Mouse (Mus musculus) forelimb bud, embryonic 11.5 days (tissue): Measurements from ENCODE around the gene Morn3.

ENCODE experiments used
- DNase-seq: peaks from one replicate; pipeline ENCODE4 v3.0.0-alpha.2; 2012; ENCODE audit warnings: low read depth, low spot score

Morn3 gene

DNA sequence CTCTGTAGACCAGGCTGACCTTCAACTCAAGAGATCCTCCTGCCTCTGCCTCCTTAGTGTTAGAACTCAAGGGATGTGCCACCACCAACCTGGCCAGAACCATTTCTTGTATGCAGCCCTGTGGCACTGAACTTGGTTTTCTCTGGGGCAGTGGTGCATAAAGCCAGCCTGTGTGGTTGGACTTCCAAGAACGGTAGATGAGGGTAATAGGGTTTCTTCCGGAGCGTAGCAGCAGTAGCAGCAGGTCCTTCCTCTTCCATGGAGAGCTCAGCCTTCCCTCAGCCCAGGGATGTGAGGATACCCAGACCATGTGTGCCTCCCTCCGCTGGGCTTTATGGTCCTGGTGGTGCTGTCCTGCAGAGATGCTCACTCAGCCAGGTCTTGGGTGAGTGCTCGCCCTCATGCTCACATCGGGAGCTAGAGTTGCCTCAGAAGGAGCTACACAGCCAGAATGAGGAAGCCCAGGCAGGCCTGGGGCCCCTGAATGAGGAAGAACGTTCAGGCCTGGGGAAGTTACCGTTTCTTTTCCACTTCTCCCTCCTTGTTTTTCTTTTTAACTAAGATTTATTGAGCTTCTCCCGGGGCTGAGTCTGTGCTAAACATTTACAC lies 21.7 kb downstream of the Morn3 start:
- no peak for DNase-seq

DNA sequence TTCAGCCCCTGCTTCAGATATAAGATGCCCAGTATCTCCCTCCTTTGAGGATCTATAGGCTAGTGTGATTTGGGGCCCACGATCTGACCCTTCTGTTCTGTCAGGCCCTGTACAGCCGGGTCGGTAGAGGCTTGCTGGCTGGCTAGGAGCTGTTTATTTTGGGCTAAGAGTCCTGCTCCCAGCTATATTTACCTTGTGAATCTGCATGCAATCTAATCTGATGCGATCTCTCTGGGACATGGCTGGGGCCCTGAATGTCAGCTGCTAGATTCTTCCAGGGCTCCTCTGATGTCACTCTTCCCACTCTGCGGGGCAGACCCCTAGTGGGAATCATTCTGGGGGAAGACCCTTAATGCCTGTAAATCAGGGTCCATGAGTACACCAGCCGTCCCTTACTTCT lies 22.5 kb downstream of the Morn3 start:
- no peak for DNase-seq

DNA sequence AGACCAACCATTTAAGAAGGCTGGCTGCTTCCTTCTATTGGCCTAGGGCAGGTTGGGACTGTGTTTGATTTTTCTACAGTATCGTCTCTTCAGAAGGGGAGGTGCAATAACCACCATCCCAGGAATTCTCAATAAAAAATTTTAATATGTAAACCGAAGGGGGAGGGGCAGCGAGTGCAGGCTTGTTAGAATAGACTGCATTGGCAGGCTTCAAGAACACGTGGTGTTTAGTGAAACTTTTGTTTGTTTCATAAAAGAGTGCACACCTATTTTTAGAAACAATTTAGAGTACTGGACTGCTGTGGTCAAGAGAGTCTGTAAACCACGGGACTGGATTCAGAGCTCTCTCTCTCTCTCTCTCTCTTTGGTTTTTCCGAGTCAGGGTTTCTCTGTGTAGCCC lies 23.8 kb downstream of the Morn3 start:
- no peak for DNase-seq

DNA sequence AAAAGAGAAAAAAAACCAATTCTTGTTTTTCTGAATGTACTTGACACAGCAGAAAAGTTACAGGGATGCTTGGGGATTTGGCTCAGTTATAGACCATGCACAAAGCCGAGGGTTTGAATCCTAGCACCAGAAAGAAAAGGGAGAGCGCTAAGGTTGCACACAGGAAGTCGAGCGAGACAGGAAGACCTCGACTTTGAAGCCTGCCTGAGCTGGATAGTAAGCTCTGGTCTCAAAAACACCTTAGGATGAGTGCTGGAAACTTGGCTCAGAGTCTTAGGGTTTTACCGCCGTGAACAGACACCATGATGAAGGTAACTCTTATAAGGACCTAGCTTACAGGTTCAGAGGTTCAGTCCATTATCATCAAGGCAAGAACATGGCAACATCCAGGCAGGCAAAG lies 25.4 kb downstream of the Morn3 start:
- no peak for DNase-seq

DNA sequence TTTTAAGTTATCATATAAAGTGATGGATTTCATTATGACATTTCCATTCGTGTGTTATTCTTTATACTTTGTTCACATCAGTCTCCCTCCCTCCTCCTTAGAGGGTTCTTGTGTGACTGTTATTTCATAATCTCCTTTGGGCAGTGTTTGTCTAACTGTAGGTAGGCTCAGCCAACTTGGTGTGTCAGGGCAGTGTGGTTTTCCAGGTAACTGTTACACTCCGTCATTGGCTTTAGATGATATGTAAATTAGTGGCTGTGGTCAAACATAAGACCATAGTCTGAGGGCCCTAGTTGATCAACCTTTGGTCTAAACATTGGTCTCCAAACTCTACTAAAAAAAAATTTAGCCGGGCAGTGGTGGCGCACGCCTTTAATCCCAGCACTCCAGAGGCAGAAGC lies 26.4 kb downstream of the Morn3 start:
- no peak for DNase-seq

DNA sequence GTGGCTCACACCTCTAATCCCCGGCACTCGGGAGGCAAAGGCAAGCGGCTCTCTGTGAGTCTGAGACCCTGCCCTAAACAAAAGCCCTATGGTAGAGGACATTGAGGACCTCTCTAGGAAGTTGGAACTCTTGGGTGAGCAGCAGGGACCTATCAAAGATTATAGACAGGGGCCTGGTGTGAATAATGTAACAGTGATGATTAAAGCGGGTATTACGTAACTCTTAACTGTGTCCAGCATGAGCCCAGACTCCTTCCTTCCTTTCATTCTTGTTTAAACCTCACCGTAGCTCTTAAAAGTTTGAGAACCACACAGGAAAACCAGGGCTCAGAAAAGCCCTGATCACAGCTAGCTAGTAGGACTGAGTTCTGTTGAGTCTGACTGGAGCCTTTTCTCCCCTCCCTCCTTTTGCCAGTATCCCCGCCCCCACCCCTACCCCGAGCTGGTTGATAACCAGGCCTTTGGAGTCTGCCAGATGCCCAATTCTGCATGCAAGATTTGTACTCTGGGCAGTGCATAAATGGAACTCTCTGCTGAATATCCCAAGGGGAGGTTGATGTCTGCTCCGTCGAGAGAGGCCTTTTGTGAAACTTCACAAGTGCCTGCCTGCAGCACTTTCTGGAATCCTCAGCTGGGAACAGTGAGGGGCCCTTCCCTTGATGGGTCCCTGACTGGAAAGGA lies 27.3 kb downstream of the Morn3 start:
- no peak for DNase-seq

DNA sequence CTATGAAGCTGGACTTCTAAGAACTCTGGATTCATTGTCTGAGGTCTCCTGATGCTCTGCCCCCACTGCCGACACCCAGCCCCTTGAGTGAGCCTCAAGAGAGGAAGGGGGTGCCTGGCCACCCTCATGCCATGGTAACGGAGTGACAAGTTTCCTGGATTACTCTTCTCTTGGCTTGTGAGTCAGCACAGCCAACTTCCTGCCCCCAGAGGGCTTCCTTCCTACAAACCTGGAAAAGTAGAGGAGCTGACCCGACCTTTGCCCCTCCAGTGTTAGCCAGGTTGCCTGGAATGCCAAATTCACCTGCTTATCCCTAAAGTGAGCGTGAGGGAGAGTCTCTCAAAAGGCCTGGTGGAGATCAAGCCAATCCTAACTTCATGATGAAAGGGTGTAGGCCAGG lies 29.3 kb downstream of the Morn3 start:
- DNase-seq, result no peak

DNA sequence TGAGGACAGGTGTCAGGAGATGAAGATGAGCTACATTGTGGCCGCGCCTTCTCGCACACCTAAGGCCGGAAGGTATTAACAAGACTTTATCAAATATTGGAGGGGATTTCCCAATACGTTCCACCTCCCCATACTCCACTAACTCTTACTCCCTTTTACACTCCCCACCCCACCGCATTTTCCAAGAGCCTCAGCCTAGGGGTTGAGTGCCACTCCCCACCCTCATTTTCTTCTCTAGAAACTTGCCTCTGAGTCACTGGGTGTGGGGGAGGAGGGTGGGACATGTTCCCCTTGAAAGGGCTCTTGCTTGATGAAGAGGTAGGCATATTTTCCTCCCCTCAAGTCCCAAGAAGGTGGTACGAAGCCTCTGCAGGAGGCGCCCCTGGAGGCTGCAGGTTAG lies 30.9 kb downstream of the Morn3 start:
- no peak for DNase-seq

DNA sequence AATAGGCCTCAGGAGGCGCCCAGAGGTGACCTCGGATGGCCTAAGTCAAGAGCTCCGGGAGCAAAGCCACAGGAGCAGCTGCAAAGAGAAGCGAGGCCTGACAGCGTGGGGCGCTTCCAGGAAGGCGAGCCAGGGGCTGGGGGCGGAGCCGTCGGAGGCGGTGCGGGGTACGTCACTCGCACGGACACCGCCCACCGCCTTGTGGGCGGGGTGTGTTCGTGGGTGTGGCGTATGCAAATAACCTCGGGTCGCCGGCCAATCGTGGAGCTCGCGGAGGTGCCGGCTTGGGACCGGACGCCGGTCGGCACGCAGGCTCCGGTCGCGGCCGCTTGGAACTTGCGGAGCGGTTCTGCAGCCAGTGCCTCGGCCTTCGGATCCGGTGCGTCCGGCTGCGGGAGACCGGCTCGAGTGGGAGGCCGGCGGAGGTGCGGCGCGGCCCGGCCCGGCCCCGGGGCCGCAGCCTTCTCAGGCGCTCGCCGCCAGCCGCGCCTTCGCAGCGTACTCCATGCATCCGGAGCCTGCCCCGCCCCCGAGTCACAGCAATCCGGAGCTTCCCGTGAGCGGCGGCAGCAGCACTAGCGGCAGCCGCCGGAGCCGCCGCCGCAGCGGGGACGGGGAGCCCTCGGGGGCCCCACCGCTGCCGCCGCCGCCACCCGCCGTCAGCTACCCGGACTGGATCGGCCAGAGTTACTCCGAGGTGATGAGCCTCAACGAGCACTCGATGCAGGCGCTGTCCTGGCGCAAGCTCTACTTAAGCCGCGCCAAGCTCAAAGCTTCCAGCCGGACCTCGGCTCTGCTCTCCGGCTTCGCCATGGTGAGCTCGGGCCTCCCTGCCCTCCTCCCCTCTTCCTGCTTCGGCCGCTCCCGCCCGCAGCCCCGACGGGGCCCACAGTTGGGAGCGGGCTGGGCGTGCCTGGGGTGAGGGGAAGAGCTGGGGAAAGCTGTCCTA lies 31.8 kb downstream of the Morn3 start, which contains the start of gene Orai1:
Gene Orai1, plus strand, starts transcription at position 322 of the 949 bp plus-strand sequence.
- peak; percentile 97 for DNase-seq

DNA sequence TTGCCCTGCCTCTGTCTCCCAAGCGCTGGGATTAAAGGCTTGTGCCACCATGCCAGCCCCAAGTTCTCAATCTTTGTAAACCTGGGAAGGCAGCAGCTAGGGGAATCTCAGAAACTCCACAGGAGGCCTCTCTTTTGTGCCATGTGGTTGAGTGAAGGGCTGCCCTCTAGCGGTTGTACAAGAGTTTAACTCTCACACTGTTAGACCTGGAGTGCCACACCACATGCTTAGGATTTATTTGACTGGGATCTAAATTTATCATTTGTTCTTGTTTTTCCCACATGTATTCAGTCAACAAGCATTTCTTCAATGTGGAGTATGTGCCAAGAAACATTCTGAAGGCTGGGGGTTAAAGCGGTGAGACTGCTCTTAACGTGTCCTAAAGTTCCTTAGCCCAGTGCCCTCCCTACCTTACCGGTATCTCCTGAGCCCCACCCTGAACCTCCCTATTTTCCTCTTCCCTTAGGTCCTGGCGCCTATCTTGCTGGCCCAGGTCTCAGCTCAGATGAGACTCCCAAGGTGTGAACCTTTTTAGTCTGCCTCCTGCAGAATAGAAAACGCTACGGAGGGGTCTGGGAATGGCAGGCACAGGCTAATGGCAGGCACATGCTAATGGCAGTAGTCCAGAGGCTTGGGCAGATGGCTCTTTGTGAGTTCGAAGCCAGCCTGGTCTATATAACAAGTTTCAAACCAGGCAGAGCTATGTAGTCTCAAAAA lies 33.1 kb downstream of the Morn3 start:
- peak; percentile 81 for DNase-seq

DNA sequence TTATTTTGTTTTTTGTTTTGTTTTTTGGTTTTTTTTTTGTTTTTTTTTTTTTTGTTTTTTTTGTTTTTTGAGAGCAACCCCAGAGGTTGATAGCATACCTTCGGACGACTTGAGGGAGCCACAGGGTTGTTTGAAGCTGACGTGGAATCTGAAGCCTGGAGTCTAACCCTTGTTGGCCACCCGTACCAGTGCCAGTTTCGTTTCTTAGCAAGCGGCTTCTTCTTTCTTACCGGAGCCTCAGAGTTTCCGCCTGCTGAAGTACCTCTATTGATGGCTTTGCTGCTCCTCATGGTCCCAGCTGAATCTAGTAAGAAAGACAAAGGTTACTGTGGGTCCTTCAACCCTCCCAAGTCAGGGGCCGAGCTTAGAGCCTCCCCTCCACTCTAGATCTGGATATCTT lies 35.1 kb downstream of the Morn3 start:
- no peak for DNase-seq

DNA sequence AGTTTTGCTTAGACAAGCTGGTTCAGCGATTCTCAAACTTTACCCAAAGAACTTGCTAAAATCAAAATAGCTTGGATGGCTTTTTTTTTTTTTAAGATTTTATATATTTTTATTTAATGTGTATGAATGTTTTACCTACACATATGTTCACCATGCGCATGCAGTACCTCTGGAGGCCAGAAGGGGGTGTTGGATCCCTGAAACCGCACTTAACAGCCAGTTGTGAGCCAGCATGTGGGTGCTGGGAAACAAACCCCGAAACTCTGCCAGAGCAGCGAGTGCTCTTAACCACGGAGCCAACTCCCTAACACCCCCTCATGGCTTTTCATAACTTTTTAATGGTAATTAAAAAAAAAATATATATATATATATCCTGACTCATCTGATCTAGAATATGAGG lies 36.0 kb downstream of the Morn3 start:
- no peak for DNase-seq

DNA sequence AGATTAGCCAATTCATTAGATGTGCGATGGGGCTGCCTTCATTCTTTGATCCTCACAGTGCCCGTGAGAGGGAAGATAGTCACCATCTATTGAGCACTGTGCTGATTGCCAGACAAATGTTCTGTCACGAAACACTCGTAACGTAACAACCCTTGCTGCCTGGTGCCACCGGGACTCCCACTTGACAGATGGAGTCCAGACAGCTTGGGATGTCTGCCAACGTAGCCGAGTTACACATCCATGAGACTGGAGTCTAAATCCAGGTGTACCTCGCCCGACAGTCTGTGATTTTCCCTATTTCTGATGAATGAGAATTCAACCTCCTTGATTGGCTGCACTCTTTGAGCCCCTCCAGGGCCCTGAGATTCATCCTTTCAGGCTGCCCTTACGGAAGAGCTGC lies 36.9 kb downstream of the Morn3 start:
- DNase-seq, result no peak

DNA sequence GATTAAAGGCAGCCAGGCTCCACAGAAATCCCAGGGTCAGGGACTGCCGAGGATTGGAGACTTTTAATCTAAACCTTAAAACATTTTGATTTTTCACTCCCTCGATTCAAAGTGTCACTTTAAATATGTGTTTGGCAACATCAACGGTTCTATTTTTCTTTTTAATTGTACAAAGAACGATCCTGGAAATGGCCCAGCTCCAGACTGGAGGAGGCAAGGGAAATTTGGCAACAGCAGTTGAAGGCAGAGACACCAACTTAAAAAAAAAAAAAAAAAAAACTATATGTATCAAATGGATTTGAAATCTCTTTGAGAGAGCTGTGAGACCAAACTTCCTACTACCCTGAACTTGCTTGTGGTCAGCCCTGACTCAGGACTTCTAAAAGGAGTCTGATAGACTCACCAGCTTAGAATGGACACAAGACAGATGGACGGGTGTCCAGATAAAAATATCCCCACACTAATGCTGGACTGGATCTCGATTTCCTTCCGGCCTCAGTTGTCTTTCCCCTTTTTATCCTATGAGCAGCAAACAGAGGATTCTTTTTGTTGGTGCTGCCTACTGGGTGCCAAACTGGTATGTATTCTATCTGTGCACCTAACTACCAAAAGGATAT lies 37.8 kb downstream of the Morn3 start:
- DNase-seq, result no peak

DNA sequence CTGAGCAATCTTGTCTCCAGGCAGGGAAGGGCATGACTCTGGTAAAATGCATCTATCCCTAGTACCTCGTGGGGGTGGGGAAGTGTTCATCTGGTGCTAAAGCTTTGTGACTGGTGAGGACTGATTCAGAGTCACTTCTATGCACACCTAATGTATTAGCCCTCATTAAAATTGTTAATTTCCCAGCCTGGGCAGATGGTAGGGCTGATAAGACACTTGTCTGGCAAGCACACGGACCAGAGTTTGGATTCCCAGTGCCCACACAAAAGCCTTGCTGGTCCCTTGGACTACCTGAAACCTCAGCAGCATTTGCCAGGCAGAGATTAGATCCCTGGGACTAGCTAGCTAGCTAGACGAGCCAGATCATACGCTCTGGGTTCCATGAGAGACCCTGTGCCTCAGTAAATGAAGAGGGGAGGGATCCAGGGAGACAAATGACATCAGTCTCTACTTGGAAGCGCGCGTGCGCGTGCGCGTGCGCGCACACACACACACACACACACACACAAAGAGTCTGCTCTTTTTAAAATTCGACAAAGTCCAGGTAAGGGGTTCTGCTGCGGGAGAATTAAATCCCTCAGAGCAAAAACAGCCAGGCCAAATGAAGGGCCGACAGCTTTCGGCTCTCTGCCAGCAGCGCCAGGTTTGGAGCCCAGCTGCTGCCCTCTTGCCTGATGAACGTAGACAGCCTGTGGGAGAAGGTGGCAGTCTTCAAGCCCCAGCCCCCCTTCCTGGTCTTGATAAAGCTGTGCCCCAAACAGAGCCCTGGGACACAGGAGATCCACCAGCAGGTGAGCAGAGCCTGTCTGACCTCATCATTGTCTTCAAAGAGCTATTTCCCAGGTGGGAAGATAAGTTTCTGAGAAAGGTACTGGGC lies 40.9 kb downstream of the Morn3 start:
- DNase-seq, result no peak

DNA sequence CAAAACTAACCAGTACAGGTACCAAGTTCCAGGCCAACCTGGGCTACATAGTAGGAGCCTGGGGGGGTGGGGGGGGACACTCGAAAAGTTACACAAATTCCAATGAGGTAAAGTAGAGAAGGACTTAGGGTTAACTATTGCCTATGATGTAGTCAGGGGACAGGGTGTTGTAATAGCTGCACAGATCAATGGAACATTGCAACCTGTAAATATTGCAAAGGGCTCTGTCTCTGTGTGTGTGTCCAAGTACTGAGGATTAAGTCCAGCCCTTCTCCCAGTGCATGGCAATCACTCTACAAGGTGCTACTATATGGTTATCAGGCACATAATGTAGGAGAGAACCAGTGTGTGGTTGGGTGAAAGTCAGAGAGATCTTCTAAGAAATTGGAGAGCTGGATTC lies 45.9 kb downstream of the Morn3 start:
- no peak for DNase-seq

DNA sequence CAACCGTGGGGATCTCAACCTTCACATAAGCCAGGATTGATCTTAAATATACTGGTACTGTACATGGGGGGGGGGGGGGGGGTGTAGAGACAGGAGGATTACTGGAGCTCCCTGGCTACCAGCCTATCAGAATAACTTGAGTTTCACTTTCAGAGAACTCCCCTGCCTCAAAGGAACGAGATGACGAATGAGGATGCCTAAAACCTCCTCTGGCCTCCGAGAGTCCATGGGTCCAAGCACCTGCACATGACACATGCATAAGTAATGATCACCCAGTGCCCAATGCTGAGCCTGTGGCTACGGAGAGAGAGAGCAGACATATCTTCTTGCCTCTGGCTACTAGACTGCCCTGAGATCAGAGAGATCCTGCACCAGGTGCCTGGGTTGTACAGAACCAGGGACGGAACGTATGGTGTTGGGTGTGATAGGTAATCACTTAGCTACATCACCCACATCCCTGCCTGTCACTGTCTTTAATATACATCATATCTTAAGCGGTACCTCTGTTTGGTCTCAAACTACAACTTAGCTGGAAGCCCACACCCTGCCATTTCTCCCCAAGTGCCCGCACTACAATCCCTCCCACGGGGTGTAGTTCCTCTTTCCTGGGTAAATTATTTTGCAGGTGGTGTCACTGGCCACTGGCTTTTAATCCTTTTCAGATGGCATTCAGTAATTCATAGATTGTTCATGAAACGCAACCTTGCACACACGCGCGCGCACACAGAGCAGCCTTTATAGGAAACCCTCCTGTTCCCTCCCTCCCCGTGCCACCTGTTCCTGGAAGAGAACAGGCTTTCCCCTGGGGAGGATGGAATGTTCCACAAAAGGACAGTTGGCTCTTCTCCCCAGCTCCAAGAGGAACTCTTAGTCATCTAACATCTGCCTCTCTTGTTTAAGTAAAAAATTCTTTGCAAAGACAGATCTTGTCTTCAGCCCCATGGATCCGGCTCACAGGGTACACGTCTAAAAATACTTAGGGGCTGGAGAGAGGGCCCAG lies 49.3 kb downstream of the Morn3 start:
- DNase-seq, result no peak

DNA sequence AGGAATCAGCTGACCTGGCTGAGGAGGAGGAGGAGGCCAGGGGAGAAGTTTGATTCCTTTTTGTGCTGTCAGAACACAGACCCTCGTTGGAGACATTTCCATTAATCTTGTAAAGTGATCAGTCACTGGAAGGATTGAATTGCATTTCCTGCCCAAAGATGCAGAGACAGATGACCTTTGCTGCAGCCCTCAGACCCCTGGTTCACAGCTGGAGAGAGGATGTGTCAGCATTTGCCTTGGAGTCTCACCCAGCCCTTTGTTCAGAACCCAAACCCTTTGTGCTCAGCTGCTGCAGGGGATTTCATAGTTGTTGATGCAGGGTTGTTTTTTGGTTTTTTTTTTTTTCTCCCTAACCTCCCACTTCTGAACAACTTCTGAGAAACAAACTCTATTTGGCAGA lies 51.9 kb downstream of the Morn3 start:
- DNase-seq, result no peak

DNA sequence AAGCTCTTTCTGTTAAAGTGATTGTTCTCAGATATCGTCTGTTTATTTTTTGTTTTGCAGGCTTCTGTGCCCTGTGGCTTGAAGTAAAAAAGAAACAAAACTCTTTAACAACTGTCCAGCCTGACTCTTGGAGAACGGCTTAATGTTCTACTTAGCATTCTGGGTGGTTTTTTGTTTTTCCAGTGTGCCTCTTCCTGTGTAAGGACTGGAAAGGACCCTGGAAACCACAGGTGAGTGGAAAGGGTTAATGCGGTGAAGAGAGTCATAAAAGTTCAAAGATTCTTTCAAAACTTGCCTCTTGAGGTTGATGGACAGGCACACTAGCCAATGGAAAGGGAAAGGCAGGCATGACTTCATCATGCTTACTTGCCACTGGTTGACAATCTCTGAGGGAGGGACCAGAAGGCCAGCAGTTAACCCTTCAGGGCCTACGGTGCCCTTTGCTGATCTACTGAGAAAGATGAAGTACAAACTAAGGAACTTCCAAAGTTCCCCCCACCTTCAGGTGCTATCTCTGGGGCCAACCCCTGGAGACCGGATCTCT lies 52.4 kb downstream of the Morn3 start:
- peak; percentile 99 for DNase-seq
